Mouse (Mus musculus) A20 (cell line): ENCODE results near the gene Hbs1l.

ENCODE experiments used
- DNase-seq: peaks from one replicate; pipeline ENCODE4 v3.0.0-alpha.2; 2011; ENCODE audit warnings: low read depth, low spot score

The Hbs1l gene

DNA sequence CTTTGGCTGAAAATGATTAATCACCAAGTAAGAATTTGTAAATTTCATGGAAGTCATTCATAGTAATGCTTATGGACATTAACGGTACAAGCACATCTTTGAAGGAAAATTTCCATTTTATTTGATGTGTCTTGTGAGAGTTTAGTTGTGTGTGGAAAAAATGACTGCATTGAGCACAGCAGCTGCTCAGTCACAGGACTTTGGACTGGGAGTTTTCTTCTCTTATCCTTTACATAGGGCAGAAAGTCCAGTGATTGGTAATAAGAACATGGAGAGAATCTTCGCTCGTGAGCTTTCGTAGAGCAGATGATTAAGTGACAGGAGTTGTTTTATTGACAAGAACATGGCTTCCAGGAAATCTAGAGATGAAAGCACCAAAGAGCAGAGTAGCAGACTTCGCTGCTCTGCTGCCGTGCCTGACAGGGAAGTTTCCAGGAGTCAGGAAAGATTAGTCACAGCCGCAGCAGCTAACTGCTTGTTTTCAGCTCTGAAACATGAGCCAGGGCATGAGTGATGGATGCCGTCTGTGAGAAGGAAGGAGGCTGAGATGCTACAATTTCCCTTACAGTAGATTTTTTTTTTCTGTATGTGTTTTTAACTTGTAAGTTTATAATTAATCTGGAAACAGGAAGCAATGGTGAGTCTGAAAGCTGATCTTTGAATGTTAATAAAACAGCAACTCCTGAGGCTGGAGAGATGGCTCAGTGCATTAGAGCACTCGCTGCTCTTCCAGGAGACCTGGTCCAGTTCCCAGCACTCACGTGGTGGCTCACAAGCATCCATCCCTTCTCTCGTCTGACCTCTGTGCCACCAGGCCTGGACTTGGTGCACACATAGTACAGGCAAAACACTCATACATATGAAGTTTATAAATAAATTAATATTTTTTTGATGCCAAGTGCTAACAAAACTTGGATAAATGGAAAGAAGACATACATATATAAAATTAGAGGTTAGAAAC, 9.2 kb downstream of the Hbs1l start:
- no peak for DNase-seq

DNA sequence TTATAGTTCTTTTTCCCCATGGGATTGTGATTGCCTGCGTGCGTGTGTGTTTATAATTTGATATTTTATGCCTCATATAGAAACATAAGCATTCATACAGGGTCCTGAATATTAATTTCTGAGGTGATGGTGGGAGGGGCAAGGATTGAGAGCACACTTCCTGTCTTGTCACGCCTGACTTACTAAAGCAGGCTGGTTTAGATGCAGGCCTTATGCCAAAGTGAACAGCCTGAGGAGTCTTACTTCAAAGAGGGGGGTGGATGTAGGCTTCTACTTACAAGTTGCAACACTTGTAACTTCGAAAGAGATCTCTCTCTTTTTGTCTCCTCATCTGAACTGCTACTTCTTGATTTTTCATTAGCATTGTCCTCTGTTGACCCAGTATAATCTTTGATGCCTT, 18.0 kb downstream of the Hbs1l start:
- peak; percentile 49 for DNase-seq

DNA sequence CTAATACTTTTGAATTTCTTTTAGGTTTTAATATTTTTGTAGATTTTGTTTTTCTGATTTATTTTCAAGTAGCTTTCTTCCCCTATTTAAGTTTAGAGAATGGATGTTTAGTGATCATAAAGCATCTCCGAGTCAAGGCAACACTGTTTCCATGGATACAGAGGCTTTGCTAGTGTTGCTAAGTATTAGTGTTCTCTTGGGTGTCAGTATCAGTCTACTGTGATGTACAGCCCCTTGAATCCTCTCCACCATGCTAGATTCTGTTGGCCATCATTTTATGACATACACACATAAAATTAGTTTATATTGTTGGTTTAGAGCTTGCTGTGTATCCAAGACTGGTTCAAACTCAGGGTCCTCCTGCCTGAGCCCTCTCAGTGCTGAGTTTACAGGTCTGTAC, 20.3 kb downstream of the Hbs1l start:
- no peak for DNase-seq

DNA sequence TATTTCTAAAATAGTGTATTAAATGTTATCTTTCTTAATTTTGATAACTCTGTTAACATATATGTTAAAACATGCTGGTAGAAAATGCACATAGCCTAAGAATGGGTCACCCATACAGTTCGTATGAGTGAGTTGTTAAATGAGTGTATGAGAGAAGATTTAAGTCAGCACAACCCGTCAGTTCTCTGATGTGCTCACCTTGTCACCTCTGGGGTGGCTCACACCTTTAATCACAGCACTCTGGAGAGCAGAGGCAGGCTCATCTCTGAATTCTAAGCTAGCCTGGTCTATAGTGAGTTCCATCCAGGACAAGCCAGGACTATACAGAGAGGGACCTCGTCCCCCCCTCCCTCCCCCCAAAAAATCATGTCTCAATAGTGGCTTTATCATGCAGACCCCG, 22.5 kb downstream of the Hbs1l start:
- DNase-seq, result no peak

DNA sequence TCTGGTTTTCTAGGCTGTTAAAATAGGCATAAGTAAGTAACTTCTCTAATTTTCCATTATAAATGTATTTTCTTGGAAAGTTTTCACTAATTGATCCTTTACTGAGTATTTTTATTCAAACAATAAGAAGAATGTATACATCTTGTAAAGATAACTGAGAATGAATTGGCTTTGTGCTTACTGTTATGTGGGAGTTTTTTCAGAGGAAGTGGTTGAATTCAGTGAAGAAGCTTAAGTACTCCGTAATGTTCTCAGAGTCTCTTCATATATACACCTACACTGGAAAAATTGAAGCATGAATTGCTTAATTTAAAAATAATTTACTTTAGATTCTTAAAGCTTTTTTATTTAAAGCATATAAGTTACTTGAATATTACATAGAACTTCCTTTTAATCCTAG, 23.2 kb downstream of the Hbs1l start:
- DNase-seq, result no peak

DNA sequence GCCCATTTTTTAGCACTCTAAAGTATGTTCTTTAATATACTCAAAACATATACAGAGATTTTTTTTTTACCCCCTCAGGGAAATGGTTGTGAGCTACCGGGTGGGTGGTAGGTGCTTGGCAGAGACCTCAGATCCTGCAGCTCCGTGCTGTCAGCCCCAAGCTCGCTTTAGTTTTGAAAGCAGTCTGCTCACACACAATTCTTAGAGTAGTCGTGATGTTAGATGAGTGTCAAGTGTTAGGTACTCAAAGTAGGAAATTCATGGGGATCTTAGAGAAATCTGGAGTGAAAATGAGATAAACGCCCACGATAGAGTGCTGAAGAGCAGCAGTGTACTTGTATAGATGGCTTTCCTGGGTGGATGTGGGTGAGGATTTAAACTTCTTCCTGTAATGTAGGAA, 24.8 kb downstream of the Hbs1l start:
- DNase-seq, result no peak

DNA sequence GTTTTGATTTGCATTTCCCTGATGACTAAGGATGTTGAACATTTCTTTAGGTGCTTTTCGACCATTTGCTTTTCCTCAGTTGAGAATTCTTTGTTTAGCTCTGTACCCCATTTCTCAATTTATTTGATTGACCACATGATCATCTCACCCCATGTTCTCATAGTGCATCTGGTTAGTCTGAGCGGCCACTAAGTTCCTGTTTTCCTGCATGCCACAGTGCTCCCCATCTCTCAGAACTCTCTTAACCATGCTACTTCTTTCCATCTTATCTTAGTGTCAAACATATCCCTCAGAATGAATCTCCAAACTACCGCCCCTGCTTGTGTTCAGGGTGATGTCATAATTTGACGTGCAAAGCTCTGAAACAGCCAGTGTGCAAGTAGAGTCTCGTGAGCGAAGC, 30.6 kb downstream of the Hbs1l start:
- no peak for DNase-seq

DNA sequence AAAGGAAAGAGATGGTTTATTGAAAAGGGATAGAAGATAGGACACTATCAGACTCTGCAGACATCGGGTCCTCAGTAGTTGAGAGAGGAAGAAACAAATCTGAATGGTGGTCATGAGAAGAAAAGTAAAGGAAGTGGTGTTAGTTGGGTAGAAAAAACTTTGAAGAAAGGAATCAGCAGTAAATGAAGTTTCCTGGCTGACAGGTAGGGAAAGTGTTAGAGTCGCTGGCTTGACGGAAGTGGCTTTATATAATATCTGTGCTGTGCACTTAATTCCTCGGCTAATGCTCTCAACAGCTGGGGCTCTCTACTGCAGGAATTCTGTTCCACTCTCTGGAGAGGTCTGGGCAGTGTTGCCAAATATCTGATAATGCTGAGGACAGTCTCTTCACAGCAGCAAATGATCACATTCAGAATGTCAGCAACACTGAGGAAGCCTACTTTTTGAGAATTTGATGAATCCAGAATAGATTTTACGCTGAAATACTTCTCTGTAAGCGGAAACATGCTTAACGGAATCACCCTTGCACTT, 31.9 kb downstream of the Hbs1l start:
- no peak for DNase-seq

DNA sequence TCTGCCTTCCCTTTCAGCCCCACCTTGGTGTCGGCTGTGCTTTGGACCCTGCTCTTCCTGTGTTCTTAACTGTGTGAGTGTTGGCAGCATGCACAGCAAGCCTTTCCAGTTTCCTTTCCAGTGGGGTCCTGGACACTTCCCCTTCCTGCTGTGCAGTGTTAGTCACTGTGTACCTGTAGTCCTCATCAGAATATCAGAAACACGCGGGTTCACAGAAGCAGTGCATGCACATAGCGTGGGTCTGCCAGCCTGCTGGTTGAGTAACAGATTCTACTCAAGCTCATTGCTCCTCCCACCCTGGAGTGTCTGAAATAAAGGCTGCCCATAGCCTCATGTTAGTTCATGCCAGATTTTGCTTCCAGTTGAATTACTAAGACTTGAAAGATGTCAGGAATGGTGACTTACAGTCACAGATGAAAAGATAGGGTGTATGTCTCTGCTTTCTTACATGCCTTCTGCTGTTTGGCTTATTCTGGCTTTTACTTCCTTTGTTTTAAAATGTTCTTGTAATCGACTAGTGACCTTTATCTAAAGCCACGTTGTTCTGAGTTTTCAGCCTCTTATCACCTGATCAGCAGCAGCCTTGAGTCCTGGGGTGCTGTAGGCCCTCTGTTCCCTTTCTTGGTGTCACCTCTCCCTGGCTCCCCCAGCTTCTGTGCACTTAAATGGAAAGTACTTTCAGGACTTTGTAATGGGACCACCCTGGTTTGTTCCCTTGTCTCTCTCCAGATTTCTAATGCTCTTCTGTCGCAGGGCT, 38.7 kb downstream of the Hbs1l start:
- no peak for DNase-seq

DNA sequence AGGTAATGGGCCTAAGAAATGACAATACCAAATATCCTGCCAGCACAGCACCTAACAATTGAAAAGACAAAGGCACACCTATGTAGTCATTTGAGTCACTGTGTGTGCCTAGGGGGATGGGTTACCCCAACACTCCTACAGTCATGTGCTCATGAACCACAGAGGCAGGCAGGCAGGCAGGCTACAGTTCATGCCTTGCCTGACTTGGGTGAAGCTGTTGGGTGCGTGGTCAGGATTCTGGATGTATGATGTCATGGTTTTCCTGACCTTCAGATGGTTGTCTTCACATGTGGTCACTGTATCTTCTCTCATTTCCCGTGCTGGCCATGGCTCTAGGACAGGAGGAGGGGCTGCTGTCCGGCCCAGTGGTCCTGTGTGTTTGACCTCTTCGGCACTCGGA, 39.8 kb downstream of the Hbs1l start:
- DNase-seq, result no peak

DNA sequence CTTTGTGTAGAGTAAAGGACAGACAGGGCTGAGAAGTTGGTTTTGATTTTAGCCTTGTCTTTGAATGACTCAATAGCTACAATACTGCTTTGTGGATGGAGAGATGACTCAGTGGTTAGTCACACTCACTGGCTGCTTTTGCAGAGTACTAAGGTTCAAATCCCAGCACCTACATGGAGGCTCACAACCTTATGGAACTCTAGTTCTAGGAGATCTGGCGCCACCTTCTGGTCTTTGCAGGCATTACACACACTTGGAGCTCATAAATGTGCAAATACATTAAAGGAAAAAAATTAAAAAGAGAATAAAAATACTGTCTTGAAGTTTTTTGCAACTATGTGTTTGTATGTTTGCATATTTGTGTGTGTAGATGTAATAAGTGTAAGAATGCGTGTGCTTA, 41.4 kb downstream of the Hbs1l start:
- DNase-seq, result peak; percentile 59

DNA sequence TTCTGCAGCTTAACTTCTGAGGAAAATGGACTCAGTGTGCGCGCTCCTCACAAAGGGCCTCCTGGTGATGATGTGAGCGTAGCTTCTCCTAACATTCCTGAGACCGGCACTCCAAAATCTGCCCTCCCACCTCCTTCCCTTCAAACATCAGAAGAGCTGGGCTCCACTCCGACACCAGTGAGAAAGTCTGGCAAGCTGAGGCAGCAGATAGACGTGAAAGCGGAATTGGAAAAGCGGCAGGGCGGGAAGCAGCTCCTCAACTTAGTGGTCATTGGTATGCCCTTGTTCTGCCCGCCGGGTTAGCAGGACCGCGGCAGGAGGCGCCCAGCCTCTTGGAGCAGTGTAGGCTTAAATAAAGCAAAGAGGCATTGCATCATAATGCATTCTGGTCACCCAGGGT, 45.9 kb downstream of the Hbs1l start:
- DNase-seq, result no peak

DNA sequence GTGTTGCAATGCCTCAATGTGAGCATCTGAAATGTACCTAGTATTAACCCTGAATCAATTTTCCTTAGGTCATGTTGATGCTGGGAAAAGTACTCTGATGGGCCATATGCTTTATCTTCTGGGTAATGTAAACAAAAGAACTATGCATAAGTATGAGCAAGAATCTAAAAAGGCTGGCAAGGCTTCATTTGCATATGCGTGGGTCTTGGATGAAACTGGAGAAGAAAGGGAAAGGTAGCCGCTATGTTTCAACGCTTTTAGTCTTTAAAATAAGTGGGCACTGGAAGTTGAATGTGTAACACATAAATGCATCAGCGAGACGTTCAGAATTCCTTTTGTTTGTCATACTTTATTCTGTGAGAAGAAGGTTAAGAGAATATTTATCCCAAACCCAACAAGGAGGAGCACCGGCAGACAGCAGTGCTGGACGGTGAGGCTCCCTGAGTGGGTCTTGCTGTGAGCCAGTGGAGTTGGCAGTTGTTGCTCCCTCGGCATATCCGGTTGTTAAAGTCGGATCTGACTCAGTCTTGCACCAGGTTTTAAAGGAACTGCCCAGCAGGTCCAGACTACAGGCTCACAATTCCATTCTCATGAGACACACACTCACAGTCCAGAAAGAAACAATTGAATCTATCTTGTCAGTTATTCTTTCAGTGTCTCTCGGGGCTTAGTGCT, 46.7 kb downstream of the Hbs1l start:
- no peak for DNase-seq

DNA sequence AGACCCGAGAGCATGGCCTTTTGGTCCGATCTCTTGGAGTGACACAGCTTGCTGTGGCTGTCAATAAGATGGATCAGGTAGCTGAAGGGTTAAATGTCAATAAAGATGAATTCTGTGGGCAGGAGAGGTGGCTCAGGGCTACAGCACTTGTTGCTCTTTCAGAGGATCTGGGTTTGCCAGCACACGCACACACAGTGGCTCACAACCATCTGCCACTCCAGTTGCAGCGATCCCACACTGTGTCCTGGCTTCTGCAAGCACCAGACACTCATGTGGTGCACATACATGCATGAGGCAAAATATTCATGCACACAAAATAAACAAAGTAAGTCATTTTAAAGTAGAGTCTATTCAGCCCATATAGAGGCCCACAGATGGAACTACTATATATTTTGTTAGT, 51.6 kb downstream of the Hbs1l start:
- DNase-seq, result no peak

DNA sequence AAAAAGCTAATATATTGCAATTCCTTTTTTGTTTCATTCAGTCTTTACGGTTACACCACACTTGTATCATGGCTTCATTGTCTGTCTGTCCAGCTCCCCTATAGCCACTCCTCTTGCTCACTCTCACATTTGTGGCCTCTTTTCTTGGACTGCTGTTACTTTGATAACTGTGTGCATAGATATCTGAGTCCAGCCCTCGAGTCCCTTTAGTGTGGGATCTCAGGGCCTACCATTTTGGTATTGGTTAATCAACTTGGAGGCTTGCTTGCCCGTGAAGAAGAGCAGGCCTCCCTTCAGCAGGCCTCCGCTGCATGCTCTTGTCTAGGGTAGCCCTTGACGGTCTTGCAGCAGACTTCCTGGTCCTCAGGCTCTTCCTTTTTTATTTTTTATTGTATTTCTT, 53.7 kb downstream of the Hbs1l start:
- no peak for DNase-seq

DNA sequence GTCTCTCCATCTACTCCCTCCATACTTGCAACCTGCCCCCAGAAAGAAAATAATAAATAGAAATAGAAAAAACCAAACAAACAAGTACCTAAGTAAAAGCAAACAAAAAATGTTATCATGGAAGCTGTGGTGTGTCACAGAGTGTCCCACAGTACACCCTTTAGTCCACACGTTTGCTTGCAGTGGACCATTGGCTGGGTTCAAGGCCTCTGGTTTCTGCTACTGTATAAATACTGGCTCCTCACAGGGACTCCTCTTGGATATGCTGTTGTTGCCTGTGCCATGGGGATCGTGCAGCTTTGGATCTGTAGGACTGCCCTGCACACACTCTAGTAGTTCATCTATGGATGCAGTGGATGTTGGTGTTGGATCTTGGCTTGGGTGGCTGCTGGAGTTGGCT, 54.2 kb downstream of the Hbs1l start:
- no peak for DNase-seq

DNA sequence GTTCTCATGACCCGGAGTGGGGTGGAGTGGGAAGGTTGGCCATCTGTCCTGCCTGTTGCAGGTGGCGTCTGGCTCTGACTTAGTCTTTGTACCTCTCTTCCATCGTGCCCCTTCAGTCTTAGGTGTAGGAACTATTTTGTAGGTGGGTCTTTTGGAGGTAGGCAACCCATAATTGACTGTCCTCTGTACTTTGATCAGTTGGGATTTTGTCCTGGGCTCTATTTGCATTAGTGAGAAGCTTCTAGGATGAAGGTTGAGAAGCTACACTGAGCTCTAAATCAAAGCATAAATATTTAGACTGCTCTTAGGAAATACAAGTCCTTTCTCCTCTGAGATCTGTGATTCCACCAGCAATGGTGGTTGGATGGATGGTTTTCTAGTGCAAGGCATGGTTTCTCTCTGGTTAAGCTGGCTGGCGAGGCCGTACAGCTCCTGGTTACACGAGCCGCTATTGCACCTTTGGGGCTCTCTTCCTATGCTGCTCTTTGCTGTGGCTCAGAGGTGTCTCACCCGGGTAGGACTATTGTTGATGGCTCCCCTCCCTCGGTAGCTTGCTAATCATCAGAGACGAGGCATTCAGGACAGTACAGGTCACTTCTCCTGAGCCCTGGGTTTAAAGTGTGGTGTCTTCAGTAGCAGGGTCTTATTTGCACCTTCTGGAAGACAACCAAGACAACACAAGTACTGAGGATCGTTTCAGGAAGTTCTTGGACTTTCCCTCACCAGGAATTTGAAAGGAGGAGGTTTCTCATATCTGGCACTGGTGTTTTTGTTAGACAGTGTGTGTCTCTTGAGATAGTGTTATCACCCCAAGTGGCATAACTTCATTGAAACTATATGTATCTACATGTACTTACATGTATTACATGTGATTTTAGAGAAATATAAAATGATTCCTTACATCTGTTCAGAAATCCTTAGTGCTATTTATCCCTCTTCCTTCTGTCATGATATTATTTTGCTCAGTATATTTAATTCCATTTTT, 55.0 kb downstream of the Hbs1l start:
- no peak for DNase-seq

DNA sequence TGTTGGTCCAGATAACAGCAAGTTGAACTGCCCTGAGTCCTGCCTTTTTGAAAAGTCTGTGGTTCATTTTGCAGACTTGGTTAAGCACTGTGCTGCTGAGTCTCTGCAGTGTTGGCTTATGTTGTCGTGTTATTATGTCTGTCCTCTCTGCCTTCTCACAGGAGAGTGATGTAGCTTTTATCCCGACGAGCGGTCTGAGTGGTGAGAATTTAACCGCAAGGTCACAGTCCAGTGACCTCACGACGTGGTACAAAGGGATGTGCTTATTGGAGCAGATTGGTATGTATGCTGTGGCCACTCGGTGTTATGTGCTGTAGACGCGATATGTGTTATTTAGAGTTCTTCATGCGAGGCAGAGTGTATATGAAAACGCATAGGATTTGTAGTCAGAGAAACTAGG, 56.0 kb downstream of the Hbs1l start:
- DNase-seq, result no peak

DNA sequence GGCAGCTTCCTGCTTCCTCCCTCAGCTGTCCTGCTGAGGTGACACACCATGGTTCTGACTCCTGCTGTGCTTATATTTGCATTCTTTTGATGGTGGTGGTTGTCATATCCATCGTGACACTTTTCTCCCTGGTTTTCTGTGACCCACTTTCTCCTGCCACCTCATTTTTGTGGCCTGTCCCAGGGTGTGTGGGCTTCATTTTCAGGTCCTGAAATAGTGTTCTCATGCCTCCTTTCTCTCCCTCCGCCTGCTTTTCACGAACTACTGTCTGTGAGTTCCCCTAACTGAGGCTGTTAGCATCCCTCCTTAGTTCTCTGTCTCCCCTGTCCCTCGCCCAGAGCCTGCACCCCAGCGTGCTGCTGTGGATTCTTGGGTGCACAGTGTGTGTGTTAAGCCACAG, 58.1 kb downstream of the Hbs1l start:
- DNase-seq, result no peak

DNA sequence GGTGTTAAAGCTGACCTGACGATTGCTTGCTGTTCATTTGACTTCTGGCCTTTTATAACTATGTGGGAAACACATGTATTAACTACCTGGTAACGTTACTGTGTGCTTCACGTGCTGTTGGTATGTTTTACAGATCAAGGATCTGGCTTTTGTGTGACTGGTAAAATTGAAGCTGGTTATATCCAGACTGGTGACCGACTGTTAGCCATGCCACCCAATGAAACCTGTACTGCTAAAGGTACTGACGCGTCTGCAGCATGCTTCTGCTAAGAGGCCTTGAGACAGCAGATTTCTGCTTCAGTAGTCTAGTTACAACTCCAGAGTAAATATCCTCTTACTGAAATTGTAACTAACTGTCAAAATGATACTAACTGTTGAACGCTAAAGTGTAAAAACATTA, 58.7 kb downstream of the Hbs1l start:
- no peak for DNase-seq

DNA sequence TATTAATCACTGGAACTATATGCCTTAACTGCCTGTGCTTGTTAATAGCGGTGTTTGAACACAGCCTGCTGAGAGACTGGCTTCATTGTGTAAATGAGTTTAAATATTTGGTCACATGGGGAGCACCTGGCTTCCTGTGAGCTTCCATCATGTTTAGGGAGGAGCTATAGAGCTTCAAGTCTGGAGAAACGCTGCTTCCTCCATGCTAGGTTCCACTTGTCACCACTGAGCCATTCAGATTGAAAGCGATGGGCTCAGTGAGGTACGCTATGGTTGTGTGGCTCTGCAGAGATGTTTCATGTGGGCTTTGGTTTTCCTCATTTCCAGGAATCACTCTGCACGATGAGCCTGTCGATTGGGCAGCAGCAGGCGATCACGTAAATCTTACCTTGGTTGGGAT, 62.2 kb downstream of the Hbs1l start:
- no peak for DNase-seq
